Mouse (Mus musculus): ENCODE data around the gene Rictor.

DNA sequence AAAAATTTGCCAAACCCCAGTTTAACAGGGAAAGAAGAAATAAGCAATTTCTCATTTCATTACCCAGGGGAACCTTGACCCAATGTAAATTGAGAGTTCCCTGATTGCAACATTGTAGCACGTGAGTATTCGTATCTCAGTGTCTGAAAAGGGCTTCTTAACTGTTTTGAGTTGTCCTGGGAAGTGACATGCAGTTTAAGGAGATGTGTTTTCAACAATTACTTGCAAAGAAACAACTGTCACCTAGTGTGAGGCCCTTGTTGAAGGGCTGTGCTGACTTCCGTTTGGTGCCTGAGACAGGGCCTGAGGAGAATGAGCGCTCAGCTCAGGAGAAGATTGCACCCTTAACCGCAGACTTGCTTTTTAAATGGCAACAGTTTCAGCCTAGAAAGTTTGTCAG lies 24.9 kb downstream of the Rictor start:
- TF ChIP-seq CTCF (IDR thresholded peaks at IDR 0.05; ENCODE audit: borderline replicate concordance, control insufficient read depth, extremely low read depth, insufficient read depth, low read length, poor library complexity), result no peak
- TF ChIP-seq POLR2A (IDR thresholded peaks at IDR 0.05; ENCODE audit: control insufficient read depth, extremely low read depth, insufficient read depth, low read length, poor library complexity), result no peak

Measured in thymus, adult 2 months (tissue).